ENCODE assay signal across 25 mouse cellular contexts in the genomic region with DNA sequence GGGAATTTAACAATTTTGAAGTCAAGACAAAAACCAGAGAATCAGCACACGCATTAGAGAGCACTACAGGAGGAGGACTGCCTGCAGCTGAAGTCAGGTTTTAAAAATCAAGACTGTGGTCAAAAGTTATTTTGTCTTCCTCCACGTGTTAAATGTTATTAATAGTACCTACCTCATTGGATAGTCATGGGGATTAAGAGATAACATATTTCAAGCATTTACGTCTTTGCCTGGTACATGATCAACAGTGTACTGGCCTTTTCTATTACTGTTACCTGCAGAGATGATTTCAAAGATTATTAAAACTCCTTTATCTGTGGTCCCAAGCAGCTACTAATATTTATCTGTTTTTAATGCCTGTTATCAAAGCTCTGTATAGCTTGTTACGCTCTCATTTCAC. TPM values are rescaled to one million over a fixed set of nuclear protein-coding genes. Genes with fewer than 3 reads are reported as not detected.
"Had no signal": no experiment of that assay in that cellular context is flagged by ENCODE, and none has a peak within 500 bp of the region (broad histone marks: within the 10 kb centered on the region; RNA-seq: fewer than 3 reads in every experiment).

No protein-coding gene starts in this region.

- H3K4me2 ChIP-seq: limb, embryonic 12.5 days; limb, embryonic 15.5 days; liver, embryonic 11.5 days; lung, embryonic 14.5 days; midbrain, embryonic 12.5 days; midbrain, embryonic 15.5 days; neural tube, embryonic 12.5 days; neural tube, embryonic 15.5 days had no signal

- H3K9ac ChIP-seq: limb, embryonic 12.5 days; limb, embryonic 15.5 days; liver, embryonic 14.5 days; liver, postnatal 0 days; lung, embryonic 14.5 days; midbrain, embryonic 12.5 days; midbrain, embryonic 15.5 days; neural tube, embryonic 12.5 days; neural tube, embryonic 15.5 days had no signal

- H3K4me3 ChIP-seq: limb, embryonic 12.5 days; limb, embryonic 15.5 days; midbrain, embryonic 12.5 days; midbrain, embryonic 15.5 days; neural tube, embryonic 12.5 days; neural tube, embryonic 15.5 days had no signal

- H3K4me1 ChIP-seq: limb, embryonic 12.5 days; limb, embryonic 15.5 days; midbrain, embryonic 12.5 days; midbrain, embryonic 15.5 days; neural tube, embryonic 12.5 days; neural tube, embryonic 15.5 days had no signal

- H3K9me3 ChIP-seq: limb, embryonic 12.5 days; limb, embryonic 15.5 days; midbrain, embryonic 12.5 days; midbrain, embryonic 15.5 days; neural tube, embryonic 12.5 days; neural tube, embryonic 15.5 days had no signal

- H3K27me3 ChIP-seq: limb, embryonic 12.5 days; limb, embryonic 15.5 days; midbrain, embryonic 12.5 days; midbrain, embryonic 15.5 days; neural tube, embryonic 12.5 days; neural tube, embryonic 15.5 days had no signal

- ATAC-seq: liver, postnatal 0 days; lung, postnatal 0 days; midbrain, embryonic 15.5 days had no signal

- DNase-seq: kidney, postnatal 14 days; kidney, postnatal 4 days; left cerebral cortex, postnatal 4 days; liver, postnatal 0 days; lung, embryonic 14.5 days; right cerebral cortex, adult 18-20 months; right cerebral cortex, postnatal 14 days; right cerebral cortex, postnatal 4 days; thymus, adult 2 months had no signal

- H3K27ac ChIP-seq: limb, embryonic 12.5 days; limb, embryonic 15.5 days; liver, embryonic 14.5 days; macrophage; midbrain, embryonic 12.5 days; midbrain, embryonic 15.5 days; neural tube, embryonic 12.5 days; neural tube, embryonic 15.5 days; stomach, postnatal 0 days had no signal

RNA-seq across cellular contexts. Expression of gene Gm49387, which starts 57.1 kb away (rescaled TPM):
- total RNA-seq: layer of hippocampus, adult 18-20 months; layer of hippocampus, postnatal 14 days; left cerebral cortex, adult 8-10 months; left cerebral cortex, postnatal 14 days; left cerebral cortex, postnatal 4 days; megakaryocyte, adult 5-6 weeks had no signal
- polyA plus RNA-seq: limb, embryonic 12.5 days; macrophage; thymus, adult 2 months had no signal
